Mouse (Mus musculus) liver, adult 2 months (tissue): ENCODE results near the gene Hoxc5. TPM values are rescaled to one million over a fixed set of nuclear protein-coding genes. Genes with fewer than 3 reads are reported as not detected.

Source experiments
- DNase-seq: peaks from one replicate; pipeline ENCODE4 v3.0.0-alpha.2; 2011; ENCODE audit warnings: low read depth, low spot score; ENCODE audit errors: extremely low read depth
- H3K27ac ChIP-seq: fragments of 200-500 bp; replicated peaks from 2 replicates; pipeline ENCODE4 v1.5.1; 2012; ENCODE audit warnings: low read depth, mild to moderate bottlenecking, control low read depth, inconsistent platforms, low read length; ENCODE audit not compliant: insufficient read depth
- H3K27me3 ChIP-seq: fragments of 200-500 bp; 2 replicates; pipeline ENCODE4 v1.6.1; 2012; ENCODE audit warnings: mild to moderate bottlenecking, moderate library complexity, low read length, inconsistent platforms; ENCODE audit not compliant: control insufficient read depth, insufficient read depth
- H3K36me3 ChIP-seq: fragments of 200-500 bp; 2 replicates; pipeline ENCODE4 v1.6.1; 2012; ENCODE audit warnings: low read length, inconsistent platforms; ENCODE audit not compliant: control insufficient read depth, insufficient read depth
- H3K4me1 ChIP-seq: fragments of 200-500 bp; 2 replicates; pipeline ENCODE4 v1.6.1; 2011; ENCODE audit warnings: low read length; ENCODE audit not compliant: control insufficient read depth, insufficient read depth
- H3K4me3 ChIP-seq: fragments of 200-500 bp; 2 replicates; pipeline ENCODE4 v1.5.1; 2011; ENCODE audit warnings: low read depth, mild to moderate bottlenecking, control low read depth, low read length, moderate library complexity; ENCODE audit not compliant: insufficient read depth
- H3K79me2 ChIP-seq: fragments of 200-500 bp; 2 replicates; pipeline ENCODE4 v1.6.1; 2012; ENCODE audit warnings: inconsistent platforms, mild to moderate bottlenecking, low read length, moderate library complexity; ENCODE audit not compliant: control insufficient read depth, insufficient read depth
- H3K9ac ChIP-seq: fragments of 200-500 bp; 2 replicates; pipeline ENCODE4 v1.6.1; 2012; ENCODE audit warnings: low read depth, mild to moderate bottlenecking, control low read depth, inconsistent platforms, low read length
- CTCF ChIP-seq: fragments of 200-500 bp; IDR thresholded peaks from 2 replicates; pipeline ENCODE4 v1.5.1; 2011; ENCODE audit warnings: low read depth, low read length, control low read depth
- POLR2A ChIP-seq: fragments of 200-500 bp; IDR thresholded peaks from 2 replicates; pipeline ENCODE4 v1.6.1; 2011; ENCODE audit warnings: low read length, control low read depth; ENCODE audit not compliant: insufficient read depth; ENCODE audit errors: extremely low read depth
- WGBS: fragments of 180-500 bp; shearing (Covaris S2); methylation state at CpG from one replicate; pipeline ENCODE4 v1.1.7; 2018; 5-methylcytosine and 5-hydroxymethylcytosine counted together
- polyA plus RNA-seq: library from polyadenylated mRNA; depleted of rRNA; stranded (reverse); fragments of >200 nt; gene quantifications from 2 replicates; pipeline ENCODE4 v1.2.3, GENCODE M21; 2012
- total RNA-seq: library from RNA; depleted of rRNA; stranded (reverse); fragments of >200 nt; gene quantifications from 2 replicates; pipeline ENCODE4 v1.2.3, GENCODE M21; 2014

The Hoxc5 gene
- total and polyA plus RNA-seq, 2 experiments = under 0.01 TPM; not detected in 1

- DNase-seq = no peak
- Histone ChIP-seq H3K9ac (no peak overlapping the region), H3K27ac (no peak overlapping the region), H3K4me3 (no peak overlapping the region), H3K4me1 (no peaks in the 10 kb centered on the region; the same call in 1 of the 2 replicates), H3K27me3 (peaks cover 31% of the 10 kb centered on the region), H3K79me2 (no peaks in the 10 kb centered on the region), H3K36me3 (no peaks in the 10 kb centered on the region)
- TF ChIP-seq POLR2A (no peak), CTCF (no peak)
- WGBS = 4% methylated on average over 14 of the region's 14 CpGs
Observed at GRCm38 (mm10) chr15:102980912-102981311, 13.7 kb downstream of the Hoxc5 start.

GRCm38 (mm10) chr15:102981379-102982288, 14.4 kb downstream of the Hoxc5 start:
- DNase-seq = no peak
- H3K27me3 ChIP-seq = peaks cover 26% of the 10 kb centered on the region

GRCm38 (mm10) chr15:102983716-102984115, 16.5 kb downstream of the Hoxc5 start:
- H3K79me2 ChIP-seq = no peaks in the 10 kb centered on the region
- H3K4me1 ChIP-seq = no peaks in the 10 kb centered on the region; the same call in 1 of the 2 replicates
- no peak overlapping the region for H3K27ac ChIP-seq
- WGBS = 3% methylated on average over 12 of the region's 12 CpGs
- DNase-seq = no peak
- H3K27me3 ChIP-seq = peaks cover 17% of the 10 kb centered on the region
- no peaks in the 10 kb centered on the region for H3K36me3 ChIP-seq
- H3K4me3 ChIP-seq = no peak overlapping the region
- H3K9ac ChIP-seq = no peak overlapping the region
- TF ChIP-seq POLR2A (no peak), CTCF (no peak)

More at GRCm38 (mm10) chr15:102981379-102982288, 14.4 kb downstream of the Hoxc5 start:
- H3K36me3 ChIP-seq = no peaks in the 10 kb centered on the region
- H3K9ac ChIP-seq = no peak overlapping the region
- H3K79me2 ChIP-seq = no peaks in the 10 kb centered on the region
- no peak overlapping the region for H3K27ac ChIP-seq
- H3K4me3 ChIP-seq = peak overlapping the region; percentile 6; the same call in 1 of the 2 replicates
- TF ChIP-seq POLR2A (no peak), CTCF (no peak)
- 2% methylated on average over 88 of the region's 88 CpGs for WGBS
- no peaks in the 10 kb centered on the region; the same call in 1 of the 2 replicates for H3K4me1 ChIP-seq

- 6% methylated on average over 10 of the region's 10 CpGs for WGBS
- Histone ChIP-seq H3K36me3 (no peaks in the 10 kb centered on the region), H3K9ac (no peak overlapping the region), H3K4me1 (no peaks in the 10 kb centered on the region; the same call in 1 of the 2 replicates), H3K4me3 (no peak overlapping the region), H3K79me2 (no peaks in the 10 kb centered on the region), H3K27ac (no peak overlapping the region), H3K27me3 (peaks cover 17% of the 10 kb centered on the region)
- TF ChIP-seq POLR2A (no peak), CTCF (no peak)
- no peak for DNase-seq
Observed at GRCm38 (mm10) chr15:102984521-102984920, 17.3 kb downstream of the Hoxc5 start.

- H3K79me2 ChIP-seq = no peaks in the 10 kb centered on the region
- no peak overlapping the region for H3K27ac ChIP-seq
- DNase-seq = no peak
- 18% methylated on average over 3 of the region's 3 CpGs for WGBS
- no peaks in the 10 kb centered on the region for H3K36me3 ChIP-seq
- H3K4me3 ChIP-seq = no peak overlapping the region
- no peak overlapping the region for H3K9ac ChIP-seq
- peaks cover 17% of the 10 kb centered on the region for H3K27me3 ChIP-seq
- TF ChIP-seq POLR2A (no peak), CTCF (no peak)
- H3K4me1 ChIP-seq = no peaks in the 10 kb centered on the region; the same call in 1 of the 2 replicates
Observed at GRCm38 (mm10) chr15:102984925-102985324, 17.7 kb downstream of the Hoxc5 start.
